Comparison of ENCODE assay signal across 8 mouse cellular contexts in genomic region chr16:94369596-94370172, GRCm38 (mm10). TPM values are rescaled to one million over a fixed set of nuclear protein-coding genes. Genes with fewer than 3 reads are reported as not detected.
A peak's percentile ranks its signal among the peaks of the same experiment; 100 is the strongest.
DNase-seq lines count a peak whose midpoint lies in the region; ATAC-seq and TF ChIP-seq lines count a peak whose summit lies in the region.

No protein-coding gene starts in this region.

- peak; percentile 54 for DNase-seq in 3T3-L1 (ENCODE audit: low read depth, low spot score)
- DNase-seq in urinary bladder, adult 2 months (ENCODE audit: low spot score) = no peak
- DNase-seq in right cerebral cortex, adult 18-20 months = no peak

- H3K4me3 ChIP-seq in erythroblast, embryonic 14.5 days (replicated peaks) = peak overlapping the region; percentile 77
- H3K4me3 ChIP-seq in embryonic facial prominence, embryonic 13.5 days = peak overlapping the region; percentile 85
- H3K4me3 ChIP-seq in intestine, postnatal 0 days (ENCODE audit: low read depth, low read length) = peak overlapping the region; percentile 87
- peak overlapping the region; percentile 73 for H3K4me3 ChIP-seq in neural tube, embryonic 14.5 days (ENCODE audit: low read depth, low read length)

- peak overlapping the region; percentile 93 for H3K9ac ChIP-seq in embryonic facial prominence, embryonic 13.5 days
- H3K9ac ChIP-seq in intestine, postnatal 0 days (ENCODE audit: low read depth, low read length) = peak overlapping the region; percentile 84
- H3K9ac ChIP-seq in neural tube, embryonic 14.5 days (replicated peaks; ENCODE audit: low read depth, low read length) = peak overlapping the region; percentile 100

- H3K27ac ChIP-seq in embryonic facial prominence, embryonic 13.5 days = peak overlapping the region; percentile 97
- peak overlapping the region; percentile 91 for H3K27ac ChIP-seq in intestine, postnatal 0 days (ENCODE audit: low read depth, low read length)
- H3K27ac ChIP-seq in neural tube, embryonic 14.5 days (ENCODE audit: low read depth, low read length) = peak overlapping the region; percentile 99

- H3K4me1 ChIP-seq in erythroblast, embryonic 14.5 days (ENCODE audit: control insufficient read depth) = peaks cover 49% of the 10 kb centered on the region
- H3K4me1 ChIP-seq in embryonic facial prominence, embryonic 13.5 days = peaks cover 15% of the 10 kb centered on the region
- H3K4me1 ChIP-seq in intestine, postnatal 0 days (replicated peaks; ENCODE audit: control insufficient read depth, insufficient read depth, low read length) = peaks cover 4% of the 10 kb centered on the region; the same call in 1 of the 2 replicates
- H3K4me1 ChIP-seq in neural tube, embryonic 14.5 days (ENCODE audit: control insufficient read depth, insufficient read depth, low read length) = peaks cover 24% of the 10 kb centered on the region

- WGBS in embryonic facial prominence, embryonic 13.5 days = 5% methylated on average over 6 of the region's 6 CpGs
- WGBS in intestine, postnatal 0 days = 3% methylated on average over 6 of the region's 6 CpGs
- 6% methylated on average over 6 of the region's 6 CpGs for WGBS in neural tube, embryonic 14.5 days

- ATAC-seq in erythroblast, adult 5-6 weeks (replicated peaks; ENCODE audit: low FRiP score, poor library complexity, severe bottlenecking) = no peak
- no peak for ATAC-seq in embryonic facial prominence, embryonic 13.5 days (ENCODE audit: insufficient number of reproducible peaks, insufficient read depth, low FRiP score, low TSS enrichment, low read depth)
- ATAC-seq in intestine, postnatal 0 days = no peak
- peak; percentile 1; the same call in 1 of the 2 replicates for ATAC-seq in neural tube, embryonic 14.5 days (ENCODE audit: low read depth)

- H3K36me3 ChIP-seq in erythroblast, embryonic 14.5 days (ENCODE audit: control insufficient read depth) = peaks cover 2% of the 10 kb centered on the region; the same call in 1 of the 2 replicates
- H3K36me3 ChIP-seq in embryonic facial prominence, embryonic 13.5 days = peaks cover 7% of the 10 kb centered on the region; the same call in 1 of the 2 replicates
- no peaks in the 10 kb centered on the region for H3K36me3 ChIP-seq in intestine, postnatal 0 days (ENCODE audit: control insufficient read depth, insufficient read depth)
- H3K36me3 ChIP-seq in neural tube, embryonic 14.5 days (ENCODE audit: control insufficient read depth, insufficient read depth, low read length) = no peaks in the 10 kb centered on the region

- no peaks in the 10 kb centered on the region for H3K9me3 ChIP-seq in erythroblast, embryonic 14.5 days (ENCODE audit: control insufficient read depth, low read length)
- no peaks in the 10 kb centered on the region for H3K9me3 ChIP-seq in embryonic facial prominence, embryonic 13.5 days
- H3K9me3 ChIP-seq in intestine, postnatal 0 days (ENCODE audit: control insufficient read depth) = no peaks in the 10 kb centered on the region
- H3K9me3 ChIP-seq in neural tube, embryonic 14.5 days (ENCODE audit: control insufficient read depth, low read length) = no peaks in the 10 kb centered on the region

- H3K27me3 ChIP-seq in erythroblast, embryonic 14.5 days (ENCODE audit: control insufficient read depth) = no peaks in the 10 kb centered on the region
- H3K27me3 ChIP-seq in embryonic facial prominence, embryonic 13.5 days = no peaks in the 10 kb centered on the region
- no peaks in the 10 kb centered on the region for H3K27me3 ChIP-seq in intestine, postnatal 0 days (replicated peaks; ENCODE audit: control insufficient read depth, insufficient read depth, low read length)
- H3K27me3 ChIP-seq in neural tube, embryonic 14.5 days (ENCODE audit: control insufficient read depth, insufficient read depth, low read length) = no peaks in the 10 kb centered on the region

- no peak for TF ChIP-seq CTCF in intestine, postnatal 0 days (IDR thresholded peaks at IDR 0.05; ENCODE audit: low read depth)

- peak overlapping the region; percentile 72 for H3K4me2 ChIP-seq in embryonic facial prominence, embryonic 13.5 days
- H3K4me2 ChIP-seq in intestine, postnatal 0 days (replicated peaks; ENCODE audit: low read depth) = peak overlapping the region; percentile 88
- peak overlapping the region; percentile 60 for H3K4me2 ChIP-seq in neural tube, embryonic 14.5 days (ENCODE audit: low read depth, low read length)

RNA-seq across cellular contexts. Expression of gene Ttc3, which starts 0.7 kb away (rescaled TPM):
- 0.04 and 0.18 TPM in 2 replicates for polyA plus RNA-seq in erythroblast, embryonic 14.5 days (2012)
- total RNA-seq in erythroblast, adult 5-6 weeks (2015; ENCODE audit: low replicate concordance) = 11.9 and 13.6 TPM in 2 replicates
- 12.4 and 16.7 TPM in 2 replicates for total RNA-seq in erythroblast, adult 5-6 weeks (2017; ENCODE audit: low replicate concordance)
- polyA plus RNA-seq in embryonic facial prominence, embryonic 13.5 days (2015; fragmentation: Nextera tagmentation; extraction: Ambion mirVana) = 291 and 321 TPM in 2 replicates
- 55.2 and 56.6 TPM in 2 replicates for polyA plus RNA-seq in intestine, postnatal 0 days (2015; fragmentation: Nextera tagmentation; extraction: Ambion mirVana)
- polyA plus RNA-seq in neural tube, embryonic 14.5 days (2014; fragmentation: Nextera tagmentation; extraction: Ambion mirVana) = 1,057 and 1,226 TPM in 2 replicates
- polyA plus RNA-seq in urinary bladder, adult 2 months (2012; rRNA removed) = 39.1 and 45.7 TPM in 2 replicates

RNA-seq across cellular contexts. Expression of gene Pigp, which starts 2.0 kb away (rescaled TPM):
- polyA plus RNA-seq in erythroblast, embryonic 14.5 days (2012) = 0.42 and 0.69 TPM in 2 replicates
- 11.1 and 14.2 TPM in 2 replicates for total RNA-seq in erythroblast, adult 5-6 weeks (2015; ENCODE audit: low replicate concordance)
- total RNA-seq in erythroblast, adult 5-6 weeks (2017; ENCODE audit: low replicate concordance) = 5.0 TPM in 1 of 2 replicates, not detected in the other
- polyA plus RNA-seq in embryonic facial prominence, embryonic 13.5 days (2015; fragmentation: Nextera tagmentation; extraction: Ambion mirVana) = 122 and 129 TPM in 2 replicates
- 165 and 173 TPM in 2 replicates for polyA plus RNA-seq in intestine, postnatal 0 days (2015; fragmentation: Nextera tagmentation; extraction: Ambion mirVana)
- polyA plus RNA-seq in neural tube, embryonic 14.5 days (2014; fragmentation: Nextera tagmentation; extraction: Ambion mirVana) = 89.3 and 92.0 TPM in 2 replicates
- polyA plus RNA-seq in urinary bladder, adult 2 months (2012; rRNA removed) = 92.5 and 102 TPM in 2 replicates

RNA-seq across cellular contexts. Expression of gene Ripply3, which starts 41.5 kb away (rescaled TPM):
- not detected in 2 replicates for polyA plus RNA-seq in erythroblast, embryonic 14.5 days (2012)
- not detected in 2 replicates for total RNA-seq in erythroblast, adult 5-6 weeks (2015; ENCODE audit: low replicate concordance)
- not detected in 2 replicates for total RNA-seq in erythroblast, adult 5-6 weeks (2017; ENCODE audit: low replicate concordance)
- 2.1 and 3.2 TPM in 2 replicates for polyA plus RNA-seq in embryonic facial prominence, embryonic 13.5 days (2015; fragmentation: Nextera tagmentation; extraction: Ambion mirVana)
- polyA plus RNA-seq in intestine, postnatal 0 days (2015; fragmentation: Nextera tagmentation; extraction: Ambion mirVana) = 2.7 and 3.1 TPM in 2 replicates
- polyA plus RNA-seq in neural tube, embryonic 14.5 days (2014; fragmentation: Nextera tagmentation; extraction: Ambion mirVana) = 0.52 and 1.7 TPM in 2 replicates
- polyA plus RNA-seq in urinary bladder, adult 2 months (2012; rRNA removed) = 2.1 and 2.2 TPM in 2 replicates

RNA-seq across cellular contexts. Expression of gene Hlcs, which starts 56.3 kb away (rescaled TPM):
- 0.06 and 0.08 TPM in 2 replicates for polyA plus RNA-seq in erythroblast, embryonic 14.5 days (2012)
- 0.96 and 2.1 TPM in 2 replicates for total RNA-seq in erythroblast, adult 5-6 weeks (2015; ENCODE audit: low replicate concordance)
- total RNA-seq in erythroblast, adult 5-6 weeks (2017; ENCODE audit: low replicate concordance) = 0.94 and 2.6 TPM in 2 replicates
- polyA plus RNA-seq in embryonic facial prominence, embryonic 13.5 days (2015; fragmentation: Nextera tagmentation; extraction: Ambion mirVana) = 10.0 and 10.5 TPM in 2 replicates
- polyA plus RNA-seq in intestine, postnatal 0 days (2015; fragmentation: Nextera tagmentation; extraction: Ambion mirVana) = 2.8 and 3.6 TPM in 2 replicates
- 7.6 and 8.2 TPM in 2 replicates for polyA plus RNA-seq in neural tube, embryonic 14.5 days (2014; fragmentation: Nextera tagmentation; extraction: Ambion mirVana)
- 11.0 and 11.9 TPM in 2 replicates for polyA plus RNA-seq in urinary bladder, adult 2 months (2012; rRNA removed)

Comparison
In these comparisons a context has a peak if more than half of its experiments do, and no peak if none do; other contexts are left out.
1. RNA of gene Ttc3, which starts 0.7 kb away (polyA plus RNA-seq): 1,057 to 1,226 TPM in neural tube, embryonic 14.5 days, 291 to 321 TPM in embryonic facial prominence, embryonic 13.5 days, 55.2 to 56.6 TPM in intestine, postnatal 0 days and 39.1 to 45.7 TPM in urinary bladder, adult 2 months; 0.04 to 0.18 TPM in erythroblast, embryonic 14.5 days; every median in the first group is over 10 times any median in the second.
2. RNA of gene Pigp, which starts 2.0 kb away (polyA plus RNA-seq): 165 to 173 TPM in intestine, postnatal 0 days, 122 to 129 TPM in embryonic facial prominence, embryonic 13.5 days, 92.5 to 102 TPM in urinary bladder, adult 2 months and 89.3 to 92.0 TPM in neural tube, embryonic 14.5 days; 0.42 to 0.69 TPM in erythroblast, embryonic 14.5 days; every median in the first group is over 10 times any median in the second.
3. Peak in every context shown above with its lines, with median percentiles within 50 percentile points of each other: H3K4me3 ChIP-seq, H3K27ac ChIP-seq, H3K4me2 ChIP-seq and H3K9ac ChIP-seq.